Mouse (Mus musculus): Measurements from ENCODE around the gene Serpina5.
"Not testable (repeated sequence)": the region's sequence is repeated elsewhere in the genome, so short reads cannot be mapped to it uniquely, and the experiment has no call there.

The Serpina5 gene

DNA sequence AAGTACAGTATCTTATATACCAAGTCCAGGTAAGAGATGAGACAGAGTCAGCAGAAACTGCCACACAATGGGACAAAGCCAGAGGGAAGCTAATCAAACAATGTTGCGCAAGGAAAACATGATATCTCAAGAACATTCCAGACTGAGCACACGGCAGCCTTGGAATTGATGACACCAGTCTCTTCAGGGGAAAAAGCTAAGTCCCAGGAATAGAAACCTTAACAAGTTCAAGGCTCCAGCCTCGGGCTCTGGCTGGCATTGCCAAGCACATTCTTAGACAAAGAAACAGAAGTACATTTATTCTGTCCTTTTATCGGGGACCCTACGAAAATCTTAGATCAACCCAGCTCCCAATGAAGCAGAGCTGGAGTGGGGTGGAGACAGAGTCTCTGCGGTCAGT lies at the start of gene Serpina5:
Gene Serpina5, plus strand, starts transcription at position 346 of the 400 bp plus-strand sequence.
- DNase-seq (ENCODE audit: low spot score in 2 of 2) = no peak

DNA sequence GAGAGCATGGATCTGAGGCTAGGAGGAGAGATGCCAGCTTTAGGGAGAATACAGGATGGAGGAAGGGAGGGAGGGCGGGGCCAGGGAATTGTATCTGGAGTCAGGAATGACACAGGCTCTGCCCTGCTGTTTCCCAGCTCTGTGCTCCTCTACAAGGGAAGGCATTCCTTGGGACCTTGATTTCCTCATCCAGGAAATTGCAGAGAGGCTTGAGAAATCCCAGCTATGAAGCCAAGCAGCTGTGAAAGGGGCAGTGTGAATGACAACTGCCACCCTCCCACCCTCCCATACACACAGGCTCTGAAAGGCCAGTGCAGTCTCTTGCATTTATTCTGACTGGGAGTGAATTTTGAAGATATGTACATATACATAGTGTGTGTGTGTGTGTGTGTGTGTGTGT lies 46.9 kb upstream of the Serpina5 start:
- DNase-seq (ENCODE audit: low spot score in 2 of 2) = no peak

- DNase-seq (ENCODE audit: low spot score in 2 of 2) = no peak
Observed at GRCm38 (mm10) chr12:104055755-104056154, 45.2 kb upstream of the Serpina5 start.

DNA sequence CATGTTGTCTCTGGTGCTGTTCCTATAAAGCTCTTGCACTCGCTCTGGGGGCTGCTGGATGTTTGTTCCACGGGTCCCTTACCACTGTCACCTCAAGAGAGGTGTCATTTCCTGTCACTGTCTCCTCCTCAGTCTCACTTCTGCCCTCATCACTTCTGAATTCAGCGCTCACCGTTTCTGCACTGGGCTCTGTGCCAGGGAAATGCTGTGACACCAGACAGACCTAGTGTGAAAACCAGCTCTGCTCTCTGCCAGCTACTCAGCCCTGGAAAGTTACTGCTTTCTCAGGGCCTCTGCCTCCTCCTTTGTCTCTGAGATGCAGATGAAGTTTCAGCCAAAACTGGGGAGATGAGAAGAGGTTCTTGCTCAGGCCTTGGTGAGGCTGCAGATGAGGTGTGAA lies 43.9 kb upstream of the Serpina5 start:
- no peak for DNase-seq (ENCODE audit: low spot score in 2 of 2)

GRCm38 (mm10) chr12:104057531-104057930 lies 43.4 kb upstream of the Serpina5 start:
- DNase-seq (ENCODE audit: low spot score in 2 of 2) = no peak

GRCm38 (mm10) chr12:104060126-104060525 lies 40.8 kb upstream of the Serpina5 start:
- no peak for DNase-seq (ENCODE audit: low spot score in 2 of 2)

DNA sequence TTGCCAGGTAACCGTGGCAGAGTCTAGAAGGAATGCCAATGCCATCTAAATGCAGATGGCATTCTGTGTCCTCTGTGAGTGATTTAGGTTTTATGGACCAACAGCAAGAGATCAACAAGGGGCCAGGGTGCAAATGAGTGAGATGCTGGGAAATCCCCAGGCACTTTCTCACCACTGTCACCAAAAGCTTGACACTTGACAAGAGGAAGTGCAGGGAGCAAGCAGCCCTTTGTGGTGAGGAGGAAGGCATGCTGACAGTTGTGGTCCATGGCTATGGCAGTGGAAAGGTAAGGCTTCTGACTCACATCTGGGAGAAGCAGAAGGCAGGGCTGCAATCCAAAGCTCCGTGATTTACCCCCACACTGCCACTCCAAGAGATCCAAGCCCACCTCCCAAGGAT lies 39.1 kb upstream of the Serpina5 start:
- DNase-seq (ENCODE audit: low spot score in 2 of 2) = no peak

GRCm38 (mm10) chr12:104064532-104064931 lies 36.4 kb upstream of the Serpina5 start:
- DNase-seq (ENCODE audit: low spot score in 2 of 2) = no peak

GRCm38 (mm10) chr12:104064996-104065395 lies 35.9 kb upstream of the Serpina5 start:
- DNase-seq (ENCODE audit: low spot score in 2 of 2) = no peak

DNA sequence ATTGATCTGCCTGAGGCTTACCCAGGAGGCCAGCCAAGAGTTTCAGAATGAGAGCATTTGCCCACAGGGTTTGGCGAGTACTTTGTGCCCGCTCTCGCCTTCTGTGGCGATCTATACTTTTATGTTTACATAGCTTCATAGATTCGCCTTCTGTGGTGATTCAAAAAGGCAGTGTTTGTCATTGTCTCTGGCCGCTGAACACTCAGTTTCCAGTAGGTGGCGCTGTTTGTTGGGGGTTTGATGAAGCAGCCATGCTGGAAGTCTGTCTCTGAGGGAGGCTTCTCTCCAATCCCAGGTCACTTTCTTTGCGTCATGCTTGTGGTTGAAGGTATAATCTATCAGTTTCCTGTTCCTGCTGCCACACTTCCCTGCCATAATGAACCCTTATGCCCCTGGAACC lies 34.7 kb upstream of the Serpina5 start:
- peak; percentile 8 to 56 for DNase-seq (ENCODE audit: low spot score in 2 of 2)

DNA sequence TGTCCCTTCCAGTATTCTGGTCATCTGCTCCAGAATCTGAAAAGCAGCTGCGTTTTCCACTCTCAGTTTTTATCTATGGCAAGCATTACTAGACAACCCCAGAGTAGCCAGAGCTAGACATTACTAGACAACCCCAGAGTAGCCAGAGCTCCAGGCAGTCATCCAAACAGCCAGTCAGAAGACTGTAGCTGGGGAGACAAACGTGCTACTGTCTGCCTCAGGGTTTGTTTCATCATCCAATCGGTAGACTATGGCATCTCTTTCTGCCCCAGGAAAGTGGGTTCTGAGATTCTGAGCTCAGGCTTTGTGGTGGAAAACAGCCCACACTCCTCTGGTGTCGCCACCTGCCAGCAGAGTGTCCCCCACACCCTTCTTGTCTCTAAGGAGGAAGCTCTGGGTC lies 33.4 kb upstream of the Serpina5 start:
- no peak for DNase-seq (ENCODE audit: low spot score in 2 of 2)

- DNase-seq (ENCODE audit: low spot score in 2 of 2) = peak; percentile 16 to 73
Observed at GRCm38 (mm10) chr12:104069620-104070019, 31.3 kb upstream of the Serpina5 start.

- DNase-seq (ENCODE audit: low spot score in 2 of 2) = no peak
Observed at GRCm38 (mm10) chr12:104071708-104072107, 29.2 kb upstream of the Serpina5 start.

GRCm38 (mm10) chr12:104072286-104072685 lies 28.6 kb upstream of the Serpina5 start:
- DNase-seq (ENCODE audit: low spot score in 2 of 2) = no peak

DNA sequence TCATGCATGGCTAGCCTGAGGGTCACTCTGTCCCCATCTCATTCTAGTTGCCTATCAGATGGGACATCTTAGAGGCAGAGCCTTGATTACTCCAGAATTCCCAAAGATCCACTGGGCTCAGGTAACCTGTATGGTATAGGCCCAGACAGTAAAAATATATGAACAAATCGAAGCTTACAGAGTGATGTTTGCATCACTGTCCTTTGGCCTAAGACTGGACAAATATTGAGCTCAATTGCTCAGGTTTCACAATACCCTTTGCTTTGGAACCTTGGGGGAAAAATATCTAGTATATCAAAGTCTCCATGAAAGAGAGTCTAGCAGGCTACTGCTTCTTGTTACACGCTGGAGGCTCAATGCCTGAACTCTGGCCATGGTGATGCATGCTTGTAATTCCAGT lies 10.8 kb upstream of the Serpina5 start:
- no peak for DNase-seq (ENCODE audit: low spot score in 2 of 2)

GRCm38 (mm10) chr12:104091303-104091702 lies 9.6 kb upstream of the Serpina5 start:
- DNase-seq (ENCODE audit: low spot score in 2 of 2) = no peak

GRCm38 (mm10) chr12:104105847-104106246 lies 4.9 kb downstream of the Serpina5 start:
- DNase-seq (ENCODE audit: low spot score in 2 of 2) = no peak

DNA sequence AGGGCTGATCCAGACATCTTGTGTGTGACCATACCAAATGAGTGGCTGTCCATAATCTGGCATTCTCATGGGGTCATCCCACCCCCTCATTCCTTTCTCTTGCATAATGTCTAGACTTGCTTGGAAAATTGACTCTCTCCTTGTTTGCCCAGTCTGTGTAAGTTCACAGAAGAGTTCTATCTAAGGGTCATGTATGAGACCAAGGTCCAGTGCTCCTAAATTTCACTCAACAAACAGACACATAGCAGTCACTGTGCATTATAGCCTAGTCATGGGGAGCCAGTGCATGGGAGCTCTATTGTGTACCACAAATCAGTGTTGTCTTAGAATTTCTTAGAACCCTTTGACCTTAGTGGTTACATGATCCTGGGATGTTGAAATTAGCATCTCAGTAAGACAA lies 6.0 kb downstream of the Serpina5 start:
- no peak for DNase-seq (ENCODE audit: low spot score in 2 of 2)

DNA sequence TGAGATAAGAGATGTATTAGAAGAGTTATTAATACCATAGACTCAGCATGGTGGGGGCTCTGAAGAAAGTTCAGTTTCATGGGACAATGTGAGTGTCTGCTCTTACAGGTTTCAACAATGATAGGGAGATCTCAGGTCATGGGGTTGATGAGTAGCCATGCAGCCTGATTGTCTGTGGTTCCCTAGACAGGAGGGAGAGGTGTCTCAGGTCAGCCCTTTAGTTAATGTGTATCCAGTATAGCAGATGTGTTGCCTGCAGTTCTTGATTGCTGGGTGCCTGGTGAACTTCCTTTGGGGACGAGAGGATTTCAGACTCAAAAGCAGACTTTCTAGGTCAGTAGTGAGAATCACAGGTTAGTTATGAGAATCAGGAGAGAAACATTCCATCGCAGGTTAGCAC lies 7.6 kb downstream of the Serpina5 start:
- no peak for DNase-seq (ENCODE audit: low spot score in 2 of 2)

- not testable (repeated sequence) for DNase-seq (ENCODE audit: low spot score in 2 of 2)
Observed at GRCm38 (mm10) chr12:104112333-104112732, 11.4 kb downstream of the Serpina5 start, which contains the start of gene Serpina3a. Gene Serpina3a (plus strand): TSS chr12:104112724.

- DNase-seq (ENCODE audit: low spot score in 2 of 2) = no peak
Observed at GRCm38 (mm10) chr12:104114921-104115579, 14.1 kb downstream of the Serpina5 start.

DNA sequence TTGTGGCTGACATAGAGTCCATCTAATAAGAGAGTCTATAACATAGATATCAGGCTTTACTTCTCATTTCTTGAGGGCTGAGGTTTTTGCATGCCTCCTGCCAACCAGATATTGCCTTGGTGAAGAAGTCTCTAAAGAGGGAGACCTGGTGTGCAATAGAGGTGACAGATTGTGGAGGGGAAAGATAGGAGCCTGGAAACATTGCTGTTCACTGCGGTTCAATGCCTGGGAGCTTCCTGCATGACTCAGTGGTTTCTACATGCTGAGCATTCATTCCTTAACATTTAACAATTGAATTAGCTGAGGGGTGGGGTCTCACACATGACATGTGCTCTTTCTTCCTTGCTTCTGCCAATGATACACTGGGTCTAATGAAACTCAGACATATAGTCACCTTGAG lies 22.2 kb downstream of the Serpina5 start:
- no peak for DNase-seq (ENCODE audit: low spot score in 2 of 2)

DNA sequence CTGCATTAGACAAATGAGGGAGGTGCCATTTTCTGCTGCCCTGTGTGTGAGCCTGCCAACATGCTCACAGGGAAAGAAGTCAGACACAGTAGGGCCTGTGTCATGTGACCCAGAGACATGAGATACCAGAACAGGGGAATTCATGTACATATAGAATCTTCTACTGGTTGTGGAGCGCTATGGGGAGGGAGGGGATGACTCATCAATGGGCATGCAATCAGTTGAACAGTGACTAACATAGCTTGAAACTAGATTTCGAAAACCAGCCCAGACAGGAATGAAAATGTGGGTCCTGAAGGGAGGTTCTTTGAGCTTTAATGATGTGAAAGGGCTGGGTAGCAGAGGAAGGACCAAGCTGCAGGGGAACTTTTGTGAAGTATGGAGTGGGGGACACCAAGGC lies 23.1 kb downstream of the Serpina5 start:
- DNase-seq (ENCODE audit: low spot score in 2 of 2) = no peak

- DNase-seq (ENCODE audit: low spot score in 2 of 2) = no peak
Observed at GRCm38 (mm10) chr12:104125021-104125560, 24.2 kb downstream of the Serpina5 start.
